Mouse (Mus musculus) macrophage (primary cell): ENCODE results near the gene Rgl1. TPM values are rescaled to one million over a fixed set of nuclear protein-coding genes. Genes with fewer than 3 reads are reported as not detected.
"Not testable (repeated sequence)": the region's sequence is repeated elsewhere in the genome, so short reads cannot be mapped to it uniquely, and the experiment has no call there.

Experiments used
- H3K27ac ChIP-seq: fragments of 350-480 bp; formaldehyde crosslinking; 2 replicates; pipeline ENCODE4 v1.9.0; 2021
- H3K36me3 ChIP-seq: fragments of 350-480 bp; formaldehyde crosslinking; 2 replicates; pipeline ENCODE4 v1.9.0; 2021; ENCODE audit errors: inconsistent target
- H3K4me3 ChIP-seq: fragments of 350-480 bp; formaldehyde crosslinking; 2 replicates; pipeline ENCODE4 v1.9.0; 2021; ENCODE audit errors: inconsistent target
- H3K79me2 ChIP-seq: fragments of 350-480 bp; formaldehyde crosslinking; 2 replicates; pipeline ENCODE4 v1.9.0; 2021; ENCODE audit errors: inconsistent target
- WGBS: methylation state at CpG from one replicate; pipeline ENCODE4 v1.1.7; 2026; ENCODE audit warnings: inconsistent platforms; ENCODE audit not compliant: missing documents; 5-methylcytosine and 5-hydroxymethylcytosine counted together
- polyA plus RNA-seq: library from polyadenylated mRNA; stranded (reverse); fragments of 250-400 nt; gene quantifications from 3 replicates; pipeline ENCODE4 v1.2.4, GENCODE M21; 2018; ENCODE audit warnings: inconsistent platforms

Gene Rgl1
- polyA plus RNA-seq, 1 experiment from 2014 or later: 74.0 TPM

DNA sequence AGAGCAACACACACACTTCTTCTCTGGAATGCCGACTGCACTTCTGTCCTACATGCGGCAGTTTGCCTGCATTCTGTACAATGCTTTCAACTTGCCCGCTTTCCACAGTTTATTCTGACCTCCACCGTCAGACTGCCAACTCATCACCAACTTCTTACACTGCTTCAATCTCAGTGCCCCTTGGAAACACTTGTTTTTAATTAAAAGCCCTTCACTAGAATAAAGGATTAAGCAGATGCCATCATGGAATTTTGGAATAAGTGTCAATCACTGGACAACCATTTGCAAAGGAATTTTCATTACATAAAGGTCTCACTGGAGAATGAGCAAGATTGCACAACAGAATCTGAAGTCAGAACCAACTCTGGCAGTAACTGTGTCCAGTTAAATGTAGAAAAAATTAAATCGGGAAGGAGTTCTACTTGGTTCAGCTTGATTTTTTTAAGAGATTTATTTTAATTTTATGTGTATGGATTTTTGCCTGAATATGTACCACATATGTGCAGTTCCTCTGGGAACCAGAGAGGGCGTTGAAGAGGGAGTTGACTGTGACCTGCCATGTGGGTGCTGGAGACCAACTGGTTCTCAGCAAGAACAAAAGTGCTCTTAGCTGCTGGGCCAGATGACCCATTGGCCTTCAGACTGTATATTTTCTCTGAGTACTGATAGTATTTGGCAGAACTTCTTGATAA is 84.3 kb downstream of the Rgl1 start:
- Histone ChIP-seq H3K36me3 (no peaks in the 10 kb centered on the region), H3K79me2 (no peaks in the 10 kb centered on the region), H3K27ac (no peak overlapping the region), H3K4me3 (no peak overlapping the region)
- 95% methylated on average over 6 of the region's 6 CpGs for WGBS

DNA sequence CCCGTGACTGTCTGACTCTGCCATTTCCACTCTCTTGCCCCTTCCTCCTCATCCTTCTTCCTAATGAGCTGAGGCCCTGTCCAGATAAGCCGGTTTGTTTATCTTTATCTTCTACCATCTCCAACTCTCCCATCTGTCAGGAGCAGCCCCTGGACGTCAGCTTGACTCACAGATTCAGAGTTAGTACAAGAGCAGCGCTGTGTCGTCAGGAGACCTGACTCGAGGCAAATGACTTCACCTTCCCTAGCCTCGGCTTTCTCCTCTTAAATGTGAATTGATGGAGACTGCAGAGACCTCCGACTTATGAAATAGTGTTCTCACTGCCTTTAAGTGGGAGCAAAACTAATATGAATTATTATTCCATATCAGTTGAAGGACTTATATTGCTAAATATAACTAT is 85.0 kb downstream of the Rgl1 start:
- WGBS: 93% methylated on average over 7 of the region's 8 CpGs

DNA sequence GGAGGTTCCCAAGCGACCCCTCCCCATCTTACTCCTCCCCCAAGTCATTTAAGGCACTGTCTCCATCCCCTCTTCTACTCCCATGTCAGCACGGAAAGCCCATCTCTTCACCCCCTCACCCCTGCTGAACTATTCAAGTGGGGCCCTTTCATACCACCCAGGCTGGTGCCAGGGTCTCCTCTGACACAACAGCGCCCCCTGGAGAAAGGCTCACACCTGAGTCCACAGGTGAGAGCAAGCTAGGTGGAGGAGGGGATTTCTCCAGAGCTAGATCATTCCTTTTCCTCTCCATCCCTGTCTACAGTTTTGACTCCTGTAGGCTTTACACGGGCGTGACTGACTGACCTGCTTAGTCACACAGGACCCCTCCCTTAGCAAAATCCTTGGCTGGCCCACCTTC is 87.7 kb downstream of the Rgl1 start:
- H3K27ac ChIP-seq: no peak overlapping the region
- no peak overlapping the region for H3K4me3 ChIP-seq
- H3K79me2 ChIP-seq: no peaks in the 10 kb centered on the region
- WGBS: 60% methylated on average over 5 of the region's 5 CpGs
- no peaks in the 10 kb centered on the region for H3K36me3 ChIP-seq

More for the DNA sequence above, 85.0 kb downstream of the Rgl1 start:
- Histone ChIP-seq H3K4me3 (no peak overlapping the region), H3K79me2 (no peaks in the 10 kb centered on the region), H3K36me3 (no peaks in the 10 kb centered on the region), H3K27ac (no peak overlapping the region)

DNA sequence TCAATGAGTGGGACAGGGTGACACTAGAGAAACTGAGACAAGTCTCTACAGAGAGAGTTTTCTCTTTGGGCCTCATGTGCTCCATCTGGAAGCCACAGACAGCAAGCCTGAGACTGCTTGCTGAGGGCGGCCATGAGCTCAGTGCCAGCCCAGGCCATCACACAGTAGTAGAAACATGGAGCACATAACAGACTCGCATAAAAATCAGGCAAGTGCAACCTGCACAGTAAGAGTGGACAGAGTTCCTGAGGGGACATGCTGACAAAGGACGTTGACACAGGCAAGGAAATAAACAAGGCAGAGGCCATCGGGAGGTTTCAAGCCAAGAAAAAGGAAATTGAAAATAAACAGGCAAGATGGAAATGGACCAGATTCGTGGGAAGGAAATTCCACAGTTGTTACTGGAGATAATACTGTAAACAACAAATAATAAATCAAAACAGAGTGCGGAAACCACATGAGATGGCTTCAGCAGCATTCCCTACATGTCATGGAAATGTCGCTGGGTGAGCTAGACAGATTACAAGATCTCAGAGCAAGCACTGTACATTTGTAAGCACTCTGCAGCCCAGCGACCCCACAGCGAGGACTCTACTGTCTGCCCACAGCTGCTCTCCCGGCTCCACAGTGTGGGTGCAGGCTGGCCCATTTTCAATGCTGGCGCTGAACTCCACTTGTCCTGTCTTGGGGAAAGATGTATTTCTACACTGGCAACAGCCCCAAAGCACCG is 88.5 kb downstream of the Rgl1 start:
- Histone ChIP-seq H3K79me2 (no peaks in the 10 kb centered on the region), H3K27ac (no peak overlapping the region), H3K4me3 (no peak overlapping the region), H3K36me3 (no peaks in the 10 kb centered on the region)
- 92% methylated on average over 12 of the region's 12 CpGs for WGBS

DNA sequence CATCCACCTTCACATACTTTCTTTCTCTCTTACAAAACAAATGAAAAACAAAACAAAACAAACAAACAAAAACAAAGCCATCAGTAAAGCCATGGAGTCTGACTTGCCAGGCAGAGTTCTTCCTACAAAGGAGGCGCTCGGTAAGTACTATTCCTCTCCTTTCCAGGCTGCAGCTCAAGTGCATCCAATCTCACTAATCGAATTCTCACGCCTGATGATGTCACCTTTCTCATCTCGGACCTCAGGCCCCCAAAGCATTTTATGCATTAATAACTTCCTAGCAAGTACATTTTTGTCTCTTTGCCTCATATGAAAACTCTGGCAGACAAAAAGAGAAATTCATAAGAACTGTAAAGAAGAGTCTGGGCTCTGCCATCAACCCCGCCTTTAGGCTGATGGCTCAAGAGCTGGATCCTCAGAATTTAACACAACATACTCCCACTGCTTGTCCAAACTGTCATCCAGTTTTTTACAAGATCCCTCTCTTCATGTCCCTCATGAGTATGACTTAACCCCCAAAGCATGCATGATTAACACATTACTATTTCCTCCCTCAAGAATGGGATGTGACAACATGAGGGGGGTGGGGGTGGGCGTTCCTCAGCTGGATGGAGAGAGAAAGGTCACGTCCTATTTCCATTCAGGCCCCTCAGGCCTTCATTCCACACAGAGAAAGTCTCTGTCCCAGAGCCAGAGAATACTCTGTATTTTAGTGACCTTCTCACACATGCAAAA is 96.5 kb downstream of the Rgl1 start:
- H3K79me2 ChIP-seq: no peaks in the 10 kb centered on the region
- H3K27ac ChIP-seq: no peak overlapping the region
- H3K36me3 ChIP-seq: no peaks in the 10 kb centered on the region
- no peak overlapping the region for H3K4me3 ChIP-seq
- WGBS: 81% methylated on average over 7 of the region's 8 CpGs

DNA sequence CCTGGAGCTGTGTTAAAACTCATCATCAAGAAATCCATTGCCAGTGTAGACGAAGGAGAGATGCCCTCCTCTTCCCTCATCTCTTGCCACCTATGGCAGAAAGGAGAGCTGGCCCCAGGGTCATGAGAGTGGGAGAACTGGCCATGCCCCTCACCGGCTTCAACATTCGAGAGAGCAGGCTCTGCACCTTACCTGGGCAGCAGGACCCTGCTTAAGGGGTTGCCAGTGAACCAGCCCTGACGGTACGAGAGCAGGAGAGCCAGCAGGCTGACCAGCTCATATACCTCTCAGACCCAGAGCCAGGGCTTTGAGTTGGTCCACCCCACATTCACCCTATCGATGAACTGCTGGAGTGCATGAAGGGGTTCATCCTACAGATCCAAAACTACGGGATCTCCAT is 105.7 kb downstream of the Rgl1 start:
- H3K36me3 ChIP-seq: no peaks in the 10 kb centered on the region
- H3K4me3 ChIP-seq: no peak overlapping the region
- no peaks in the 10 kb centered on the region for H3K79me2 ChIP-seq
- no peak overlapping the region for H3K27ac ChIP-seq
- 95% methylated on average over 6 of the region's 7 CpGs for WGBS

DNA sequence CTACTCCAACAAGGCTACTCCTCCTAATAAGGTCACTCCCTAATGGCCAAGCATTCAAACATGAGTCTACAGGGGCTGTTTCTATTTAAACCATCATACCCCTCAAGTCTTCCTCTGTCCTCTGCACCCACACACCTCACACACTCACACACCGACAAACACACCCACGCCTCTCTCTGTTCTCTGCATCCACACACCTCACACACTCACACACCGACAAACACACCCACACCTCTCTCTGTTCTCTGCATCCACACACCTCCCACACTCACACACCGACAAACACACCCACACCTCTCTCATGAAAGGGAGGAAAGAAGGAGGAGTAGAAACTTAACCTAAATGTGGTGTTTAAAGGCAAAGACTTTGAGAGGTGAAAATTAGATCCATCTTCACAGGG is 106.2 kb downstream of the Rgl1 start:
- 90% methylated on average over 4 of the region's 4 CpGs for WGBS
- H3K27ac ChIP-seq: no peak overlapping the region
- H3K4me3 ChIP-seq: no peak overlapping the region
- no peaks in the 10 kb centered on the region for H3K36me3 ChIP-seq
- H3K79me2 ChIP-seq: no peaks in the 10 kb centered on the region

DNA sequence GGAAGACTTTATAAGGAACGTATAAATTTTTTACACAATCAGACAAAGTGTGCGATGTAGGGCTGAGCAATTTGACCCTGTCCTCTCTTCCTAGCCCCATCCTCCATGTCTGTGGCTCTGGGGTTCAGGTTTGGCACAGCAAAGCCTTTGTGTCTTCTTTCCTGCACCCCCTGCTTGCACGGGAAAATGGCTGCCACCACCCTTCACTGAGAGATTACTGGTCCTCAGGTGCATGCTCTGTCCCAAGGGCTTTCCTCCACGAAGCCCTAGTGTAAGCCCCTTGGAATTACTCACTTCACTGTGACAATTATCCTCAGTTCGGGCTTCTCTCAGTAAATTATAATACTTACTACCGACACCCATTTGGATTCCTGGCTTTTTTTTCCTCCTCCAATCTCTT is 109.5 kb downstream of the Rgl1 start:
- 90% methylated on average over 6 of the region's 6 CpGs for WGBS
- no peaks in the 10 kb centered on the region for H3K36me3 ChIP-seq
- no peak overlapping the region for H3K27ac ChIP-seq
- H3K4me3 ChIP-seq: no peak overlapping the region
- H3K79me2 ChIP-seq: no peaks in the 10 kb centered on the region

DNA sequence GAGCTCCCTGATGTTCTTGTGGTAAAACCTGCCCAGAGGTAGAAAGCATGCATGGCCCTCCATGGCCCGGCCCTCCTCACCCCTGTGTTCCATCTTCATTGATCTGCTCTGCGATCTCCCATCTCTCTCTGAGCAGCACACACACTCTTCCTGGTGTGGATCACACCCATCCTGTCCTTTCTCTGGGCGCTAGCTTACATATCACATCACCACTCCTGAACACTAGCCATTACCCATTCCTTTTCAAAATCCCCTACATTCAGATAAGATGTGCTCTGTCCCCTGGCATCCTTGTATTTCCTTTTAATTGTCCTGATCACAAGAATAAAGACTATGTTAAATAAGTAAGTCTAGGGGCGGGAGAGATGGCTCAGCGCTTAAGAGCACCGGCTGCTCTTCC is 111.3 kb downstream of the Rgl1 start:
- WGBS: 100% methylated on average over 3 of the region's 6 CpGs
- H3K27ac ChIP-seq: no peak overlapping the region
- H3K4me3 ChIP-seq: no peak overlapping the region
- no peaks in the 10 kb centered on the region for H3K36me3 ChIP-seq
- no peaks in the 10 kb centered on the region for H3K79me2 ChIP-seq

DNA sequence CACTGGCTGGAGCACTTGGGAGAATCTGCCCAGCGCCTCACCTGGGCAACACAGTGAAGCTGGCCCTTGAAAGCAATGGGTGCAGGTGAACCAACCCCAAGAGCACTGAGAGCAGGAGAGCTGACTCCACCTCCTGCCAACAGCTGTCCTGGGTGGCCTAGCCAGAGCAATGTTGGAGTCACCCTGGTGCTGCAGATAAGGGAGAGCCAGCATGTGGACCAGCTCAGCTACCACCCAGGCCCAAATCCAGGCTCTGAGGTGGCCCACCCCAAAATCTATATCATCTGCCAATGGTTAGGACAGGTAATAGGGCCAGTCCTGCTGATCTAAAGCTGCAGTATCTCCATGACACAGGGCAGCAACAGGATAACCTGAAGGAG is 114.7 kb downstream of the Rgl1 start:
- no peak overlapping the region for H3K27ac ChIP-seq
- WGBS: 75% methylated on average over 1 of the region's 1 CpGs
- no peak overlapping the region for H3K4me3 ChIP-seq
- no peaks in the 10 kb centered on the region for H3K79me2 ChIP-seq
- H3K36me3 ChIP-seq: no peaks in the 10 kb centered on the region

DNA sequence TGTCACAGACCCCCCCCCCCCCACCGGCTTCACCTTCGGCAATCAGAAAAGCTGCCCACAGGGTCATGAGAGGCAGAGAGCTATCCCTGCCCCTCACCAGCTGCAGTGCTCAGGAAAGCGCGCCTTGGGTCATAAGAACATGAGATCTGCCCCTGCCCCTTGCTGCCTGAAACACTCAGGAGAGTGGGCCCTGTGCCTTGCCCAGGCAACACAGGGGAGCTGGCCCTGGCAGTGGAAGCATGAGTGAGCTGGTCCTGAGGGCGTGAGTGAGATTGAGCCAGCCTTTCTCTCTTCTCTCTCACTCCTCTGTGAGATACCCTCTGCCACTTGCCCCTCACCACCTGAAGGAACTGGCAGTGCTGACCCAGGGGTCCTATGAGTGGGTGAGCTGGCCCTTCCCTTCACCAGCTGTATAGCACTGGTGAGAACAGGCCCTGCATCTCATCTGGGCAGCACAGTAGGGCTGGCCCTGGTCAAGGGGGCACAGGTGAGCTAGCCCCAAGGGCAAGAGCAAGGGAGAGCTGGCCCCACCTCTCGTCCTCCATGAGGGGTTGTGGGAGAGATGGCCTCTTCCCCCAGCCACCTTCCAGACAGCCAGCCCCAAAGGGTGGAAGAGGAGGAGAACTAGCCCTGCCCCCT is 115.2 kb downstream of the Rgl1 start:
- Histone ChIP-seq H3K36me3 (no peaks in the 10 kb centered on the region), H3K79me2 (no peaks in the 10 kb centered on the region), H3K4me3 (no peak overlapping the region), H3K27ac (no peak overlapping the region)
- WGBS: 99% methylated on average over 6 of the region's 6 CpGs

DNA sequence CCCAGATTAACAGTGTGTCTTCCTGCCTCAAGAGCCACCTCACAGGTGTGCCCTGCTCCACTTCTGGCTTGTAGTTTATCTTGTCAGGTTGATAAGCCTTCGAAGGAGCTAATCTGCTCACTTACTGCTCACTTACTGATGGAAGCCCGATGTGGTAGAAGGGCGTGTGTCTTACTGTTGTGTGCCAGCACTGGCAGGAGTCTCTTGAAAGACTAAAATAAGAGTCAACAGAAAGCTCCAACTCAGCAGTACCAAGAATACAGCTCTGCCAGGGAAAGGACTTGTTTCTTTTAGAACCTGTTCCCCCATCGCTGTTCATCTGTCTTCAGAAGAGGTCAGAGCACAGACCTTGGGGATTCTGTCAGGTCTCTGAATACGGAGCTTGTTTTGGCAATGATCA is 118.1 kb downstream of the Rgl1 start:
- H3K79me2 ChIP-seq: no peaks in the 10 kb centered on the region
- H3K36me3 ChIP-seq: no peaks in the 10 kb centered on the region
- WGBS: 88% methylated on average over 5 of the region's 5 CpGs
- no peak overlapping the region for H3K4me3 ChIP-seq
- H3K27ac ChIP-seq: no peak overlapping the region

DNA sequence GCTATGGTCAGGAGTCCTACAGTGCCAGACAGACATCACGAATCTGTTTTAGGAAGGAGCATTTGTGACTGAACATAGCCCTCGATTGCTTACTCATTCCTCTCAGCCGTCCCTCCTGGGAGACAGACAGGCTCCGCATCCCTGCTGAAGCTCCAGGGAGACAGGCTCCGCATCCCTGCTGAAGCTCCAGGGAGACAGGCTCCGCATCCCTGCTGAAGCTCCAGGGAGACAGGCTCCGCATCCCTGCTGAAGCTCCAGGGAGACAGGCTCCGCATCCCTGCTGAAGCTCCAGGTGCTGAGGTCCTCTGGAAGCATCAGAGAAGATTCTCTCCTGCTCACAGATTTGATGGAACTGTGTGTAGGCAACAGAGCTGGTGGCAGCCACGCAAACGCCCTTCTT is 123.9 kb downstream of the Rgl1 start:
- WGBS: 98% methylated on average over 5 of the region's 10 CpGs
- H3K36me3 ChIP-seq, H3K4me3 ChIP-seq, H3K79me2 ChIP-seq, H3K27ac ChIP-seq: not testable (repeated sequence)

DNA sequence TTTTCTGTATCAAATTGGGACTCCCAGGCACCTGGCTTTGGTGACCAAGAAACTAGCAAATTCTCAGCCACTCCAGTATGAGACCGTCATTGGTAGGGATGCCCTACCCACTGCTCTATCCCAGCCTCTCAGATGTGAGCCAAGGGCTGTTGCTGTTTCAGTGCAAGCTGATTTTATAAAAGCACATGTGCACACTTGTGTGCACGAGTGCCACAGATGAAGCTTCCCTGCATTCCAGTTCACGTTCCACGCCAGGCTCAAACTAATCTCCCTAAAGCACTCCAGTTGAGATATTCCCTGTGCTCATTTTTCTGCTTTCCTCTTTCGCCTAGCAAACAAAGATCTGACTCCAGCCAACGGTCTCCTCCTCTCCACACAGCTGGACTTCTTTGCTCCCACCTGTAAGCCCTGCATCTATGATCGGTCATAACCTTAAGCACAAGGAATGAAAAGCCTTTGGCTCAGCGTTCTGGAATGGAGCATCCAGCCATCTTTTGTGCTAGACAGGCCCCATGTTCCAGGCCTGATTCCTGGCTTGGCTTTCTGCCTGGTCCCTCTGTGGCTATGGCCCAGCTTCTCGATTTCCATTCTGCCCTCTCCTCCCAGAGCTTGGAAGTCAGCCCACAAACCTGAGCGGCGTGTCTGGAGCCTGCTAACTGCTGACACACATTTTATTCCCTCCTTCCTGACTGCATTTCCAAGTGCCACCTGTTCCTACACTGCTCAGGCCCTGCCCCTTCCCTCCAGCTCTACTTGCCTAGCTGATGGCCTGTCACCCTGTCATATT is 125.8 kb downstream of the Rgl1 start:
- Histone ChIP-seq H3K79me2 (no peaks in the 10 kb centered on the region), H3K27ac (no peak overlapping the region), H3K4me3 (no peak overlapping the region), H3K36me3 (no peaks in the 10 kb centered on the region)
- WGBS: 92% methylated on average over 10 of the region's 11 CpGs
